Mouse (Mus musculus) heart, embryonic 12.5 days (tissue): Measurements from ENCODE around the gene Vmn2r9. TPM values are rescaled to one million over a fixed set of nuclear protein-coding genes. Genes with fewer than 3 reads are reported as not detected.
"Not testable (repeated sequence)": the region's sequence is repeated elsewhere in the genome, so short reads cannot be mapped to it uniquely, and the experiment has no call there.

ENCODE experiments used
- ATAC-seq: fragments of 200-750 bp; cut with Nextera tagmentation; 2 replicates; pipeline ENCODE4 v1.8.0; 2017; ENCODE audit warnings: moderate TSS enrichment, moderate library complexity; ENCODE audit not compliant: insufficient number of reproducible peaks, low FRiP score
- H3K27ac ChIP-seq: fragments of 300-500 bp; sonication (generic); 2 replicates; pipeline ENCODE4 v1.5.1; 2016; ENCODE audit warnings: mild to moderate bottlenecking, moderate library complexity; ENCODE audit not compliant: poor library complexity, severe bottlenecking
- H3K27me3 ChIP-seq: fragments of 300-500 bp; sonication (generic); replicated peaks from 2 replicates; pipeline ENCODE4 v1.6.1; 2016; ENCODE audit warnings: mild to moderate bottlenecking, moderate library complexity
- H3K36me3 ChIP-seq: fragments of 300-500 bp; sonication (generic); 2 replicates; pipeline ENCODE4 v1.6.1; 2016; ENCODE audit warnings: mild to moderate bottlenecking, moderate library complexity
- H3K4me1 ChIP-seq: fragments of 300-500 bp; sonication (generic); replicated peaks from 2 replicates; pipeline ENCODE4 v1.6.1; 2016; ENCODE audit warnings: mild to moderate bottlenecking
- H3K4me2 ChIP-seq: fragments of 300-500 bp; sonication (generic); 2 replicates; pipeline ENCODE4 v1.6.1; 2016; ENCODE audit warnings: mild to moderate bottlenecking, moderate library complexity
- H3K4me3 ChIP-seq: fragments of 300-500 bp; sonication (generic); 2 replicates; pipeline ENCODE4 v1.5.1; 2016; ENCODE audit warnings: mild to moderate bottlenecking
- H3K9ac ChIP-seq: fragments of 300-500 bp; sonication (generic); 2 replicates; pipeline ENCODE4 v1.6.1; 2016; ENCODE audit warnings: mild to moderate bottlenecking, moderate library complexity
- H3K9me3 ChIP-seq: fragments of 300-500 bp; sonication (generic); replicated peaks from 2 replicates; pipeline ENCODE4 v1.6.1; 2016; ENCODE audit warnings: mild to moderate bottlenecking, moderate library complexity
- WGBS: fragments of 180-500 bp; shearing (Covaris S2); methylation state at CpG from one replicate; pipeline ENCODE4 v1.1.7; 2016; 5-methylcytosine and 5-hydroxymethylcytosine counted together
- polyA plus RNA-seq: library from polyadenylated mRNA; unstranded; fragments of >200 nt; fragmentation: Nextera tagmentation; extraction: Ambion mirVana; gene quantifications from 2 replicates; pipeline ENCODE4 v1.2.1, GENCODE M21; 2016

Vmn2r9 gene
- polyA plus RNA-seq, result not detected in 2 replicates

DNA sequence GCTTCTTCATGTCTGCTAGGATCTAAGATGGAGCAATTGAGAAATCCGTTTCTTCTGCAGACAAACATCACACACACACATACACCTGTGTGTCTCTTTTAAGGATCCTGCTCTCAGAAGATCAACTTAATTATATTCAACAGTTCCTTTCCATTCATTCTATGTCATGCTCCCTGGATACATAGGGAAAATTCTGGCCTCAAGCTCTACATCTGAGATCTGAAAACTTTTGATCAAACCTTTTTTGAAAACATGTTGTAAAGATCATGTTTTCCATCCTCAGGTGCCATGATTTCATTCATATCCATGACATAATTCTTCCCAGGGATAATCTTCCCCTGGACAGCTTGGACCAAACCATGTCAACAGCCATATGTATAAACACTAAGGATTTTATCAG, at the start of gene Vmn2r9:
Vmn2r9 (minus strand) TSS at position 101 of the 400 bp plus-strand sequence.
- not testable (repeated sequence) for H3K9me3 ChIP-seq, H3K27me3 ChIP-seq, H3K4me1 ChIP-seq, H3K9ac ChIP-seq, H3K4me3 ChIP-seq, H3K36me3 ChIP-seq, ATAC-seq, H3K4me2 ChIP-seq, H3K27ac ChIP-seq
- 40% methylated on average over 1 of the region's 1 CpGs for WGBS

DNA sequence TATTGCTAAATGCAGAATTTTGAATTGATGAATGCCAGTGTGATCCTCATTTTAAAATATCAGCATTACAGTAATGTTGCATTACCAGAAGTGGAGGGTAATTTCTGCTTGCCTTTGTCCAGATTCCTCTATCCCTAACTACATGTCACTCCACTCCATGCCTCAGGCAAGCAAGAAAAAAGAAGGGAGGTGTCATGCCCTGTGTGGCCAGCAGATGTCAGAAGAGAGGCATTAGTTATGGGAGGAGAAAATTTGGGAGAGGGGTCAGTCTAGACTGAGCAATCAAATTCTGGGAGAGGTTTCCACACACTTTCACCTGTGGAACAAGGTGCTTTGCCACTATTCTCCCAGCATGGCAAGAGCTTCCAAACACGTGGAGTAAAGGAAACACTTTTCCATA, 14.3 kb upstream of the Vmn2r9 start:
- not testable (repeated sequence) for H3K9me3 ChIP-seq, ATAC-seq, H3K4me2 ChIP-seq, H3K9ac ChIP-seq, H3K27ac ChIP-seq, H3K4me1 ChIP-seq, H3K27me3 ChIP-seq, H3K4me3 ChIP-seq, H3K36me3 ChIP-seq
- WGBS, result 3% methylated on average over 1 of the region's 1 CpGs

DNA sequence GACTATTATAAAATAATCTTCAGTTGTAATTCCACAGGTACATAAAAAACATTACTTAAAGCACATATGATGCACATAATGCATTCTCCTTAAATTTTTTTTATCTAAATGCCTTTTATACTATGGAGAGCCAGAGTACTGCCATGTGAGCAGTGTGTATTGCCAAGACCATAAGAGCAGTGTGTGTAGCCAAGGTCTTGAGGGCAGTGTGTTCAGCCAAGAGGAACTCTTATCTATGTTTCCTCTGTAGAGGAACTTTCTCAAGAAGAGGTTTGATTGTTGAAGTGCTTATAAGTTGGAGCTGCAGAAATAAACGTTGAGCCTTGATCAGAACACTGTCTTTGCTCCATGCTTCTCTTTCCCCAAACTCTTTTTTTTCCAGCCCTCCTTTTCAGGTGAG, 2.9 kb downstream of the Vmn2r9 start:
- ATAC-seq, result no peak
- Histone ChIP-seq H3K27ac (no peak overlapping the region), H3K4me3 (no peak overlapping the region), H3K9ac (no peak overlapping the region), H3K27me3 (no peaks in the 10 kb centered on the region), H3K9me3 (no peaks in the 10 kb centered on the region), H3K4me2 (no peak overlapping the region), H3K4me1 (no peaks in the 10 kb centered on the region), H3K36me3 (no peaks in the 10 kb centered on the region)
- 34% methylated on average over 1 of the region's 1 CpGs for WGBS

DNA sequence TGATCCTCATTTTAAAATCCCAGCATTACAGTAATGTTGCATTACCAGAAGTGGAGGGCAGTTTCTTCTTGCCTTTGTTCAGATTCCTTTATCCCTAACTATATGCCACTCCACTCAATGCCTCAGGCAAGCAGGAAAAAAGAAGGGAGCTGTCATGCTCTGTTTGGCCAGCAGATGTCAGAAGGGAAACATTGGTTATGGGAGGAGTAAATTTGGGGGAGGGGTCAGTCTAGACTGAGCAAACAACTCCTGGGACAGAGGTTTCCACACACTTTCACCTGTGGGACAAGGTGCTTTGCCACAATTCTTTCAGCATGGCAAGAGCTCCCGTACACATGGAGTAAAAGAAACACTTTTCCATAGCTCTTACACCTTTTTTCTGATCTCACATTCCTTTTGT, 16.2 kb downstream of the Vmn2r9 start:
- Histone ChIP-seq H3K4me2 (no peak overlapping the region), H3K9ac (no peak overlapping the region), H3K4me1 (no peaks in the 10 kb centered on the region), H3K27ac (no peak overlapping the region), H3K9me3 (no peaks in the 10 kb centered on the region), H3K36me3 (no peaks in the 10 kb centered on the region), H3K4me3 (no peak overlapping the region), H3K27me3 (no peaks in the 10 kb centered on the region)
- ATAC-seq, result no peak
- WGBS, result 74% methylated on average over 1 of the region's 1 CpGs

DNA sequence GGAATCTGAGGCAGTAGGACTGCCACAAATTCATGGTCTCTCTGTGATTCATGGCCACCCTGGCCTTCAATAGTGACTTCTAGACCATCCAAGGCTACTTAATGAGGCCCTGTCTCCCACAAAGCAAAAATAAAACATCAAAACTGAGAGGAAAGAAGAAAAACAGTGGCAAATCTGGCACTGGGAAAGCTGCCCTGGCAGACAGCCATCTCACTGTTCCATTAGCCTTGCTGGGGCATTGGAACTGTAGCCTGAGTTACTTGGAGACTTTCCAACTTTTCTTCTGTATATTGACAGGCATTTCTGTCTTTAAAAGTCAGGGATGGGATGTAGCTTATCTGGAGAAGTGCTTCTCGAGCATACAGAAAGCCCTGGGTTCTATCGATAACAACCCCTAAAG, 29.1 kb downstream of the Vmn2r9 start:
- no peak overlapping the region for H3K27ac ChIP-seq
- H3K9ac ChIP-seq, result no peak overlapping the region
- ATAC-seq, result no peak
- H3K9me3 ChIP-seq, result no peaks in the 10 kb centered on the region
- no peaks in the 10 kb centered on the region for H3K27me3 ChIP-seq
- no peak overlapping the region for H3K4me3 ChIP-seq
- WGBS, result 51% methylated on average over 2 of the region's 2 CpGs
- no peaks in the 10 kb centered on the region for H3K36me3 ChIP-seq
- no peak overlapping the region for H3K4me2 ChIP-seq
- H3K4me1 ChIP-seq, result 0 out of 2 replicates have a peak, but pooled peaks cover 2% of the 10 kb centered on the region

DNA sequence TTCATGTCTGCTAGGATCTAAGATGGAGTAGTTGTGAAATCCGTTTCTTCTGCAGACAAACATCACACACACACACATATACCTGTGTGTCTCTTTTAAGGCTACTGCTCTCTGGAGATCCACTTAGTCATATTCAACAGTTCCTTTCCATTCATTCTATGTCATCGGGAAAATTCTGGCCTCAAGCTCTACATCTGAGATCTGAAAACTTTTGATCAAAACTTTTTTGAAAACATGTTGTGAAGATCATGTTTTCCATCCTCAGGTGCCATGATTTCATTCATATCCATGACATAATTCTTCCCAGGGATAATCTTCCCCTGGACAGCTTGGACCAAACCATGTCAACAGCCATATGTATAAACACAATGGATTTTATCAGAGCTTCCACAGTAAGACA, 43.7 kb downstream of the Vmn2r9 start, which contains the start of gene Vmn2r8:
Vmn2r8 (minus strand) TSS at position 101 of the 400 bp plus-strand sequence.
- not testable (repeated sequence) for H3K4me3 ChIP-seq, H3K9ac ChIP-seq, H3K27me3 ChIP-seq, H3K27ac ChIP-seq, H3K4me1 ChIP-seq, H3K36me3 ChIP-seq, H3K4me2 ChIP-seq, H3K9me3 ChIP-seq, ATAC-seq
- WGBS, result 65% methylated on average over 2 of the region's 2 CpGs

- no peak for ATAC-seq
- H3K36me3 ChIP-seq, result no peaks in the 10 kb centered on the region
- WGBS, result 27% methylated on average over 1 of the region's 1 CpGs
- no peak overlapping the region for H3K27ac ChIP-seq
- no peak overlapping the region for H3K4me3 ChIP-seq
- no peaks in the 10 kb centered on the region for H3K9me3 ChIP-seq
- H3K4me2 ChIP-seq, result no peak overlapping the region
- H3K9ac ChIP-seq, result no peak overlapping the region
- H3K4me1 ChIP-seq, result no peaks in the 10 kb centered on the region
- no peaks in the 10 kb centered on the region for H3K27me3 ChIP-seq
Observed at GRCm38 (mm10) chr5:108803646-108804045, 48.8 kb downstream of the Vmn2r9 start.

- not testable (repeated sequence) for H3K4me3 ChIP-seq, H3K4me2 ChIP-seq, H3K36me3 ChIP-seq, H3K9me3 ChIP-seq, H3K9ac ChIP-seq, ATAC-seq, H3K4me1 ChIP-seq, H3K27ac ChIP-seq, H3K27me3 ChIP-seq
- 56% methylated on average over 2 of the region's 2 CpGs for WGBS
Observed at GRCm38 (mm10) chr5:108795263-108795662, 57.1 kb downstream of the Vmn2r9 start, which contains the start of gene Tmed11. TSS of gene Tmed11 (minus strand) at chr5:108795363.

GRCm38 (mm10) chr5:108790385-108790784, 62.0 kb downstream of the Vmn2r9 start:
- not testable (repeated sequence) for H3K27me3 ChIP-seq, ATAC-seq, H3K4me2 ChIP-seq, H3K9ac ChIP-seq, H3K36me3 ChIP-seq, H3K27ac ChIP-seq, H3K9me3 ChIP-seq, H3K4me1 ChIP-seq, H3K4me3 ChIP-seq
- WGBS, result 34% methylated on average over 1 of the region's 1 CpGs

Other genes with a start within 250 kb of the Vmn2r9 start
- gene Gak, start 222.8 kb downstream of the Vmn2r9 start, polyA plus RNA-seq, result 42.5 and 43.2 TPM in 2 replicates
- 18.5 and 18.6 TPM in 2 replicates for gene Tmem175, start 222.8 kb downstream of the Vmn2r9 start, polyA plus RNA-seq
- gene Idua, start 192.3 kb downstream of the Vmn2r9 start, polyA plus RNA-seq, result 16.5 and 17.8 TPM in 2 replicates
- gene Dgkq, start 182.9 kb downstream of the Vmn2r9 start, polyA plus RNA-seq, result 8.4 and 9.4 TPM in 2 replicates
- gene Slc26a1, start 177.0 kb downstream of the Vmn2r9 start, polyA plus RNA-seq, result 0.54 and 1.0 TPM in 2 replicates
- gene Fgfrl1, start 160.2 kb downstream of the Vmn2r9 start, polyA plus RNA-seq, result 39.1 and 40.1 TPM in 2 replicates
- gene Rnf212, start 77.6 kb downstream of the Vmn2r9 start, polyA plus RNA-seq, result 0.65 and 1.2 TPM in 2 replicates
- gene Tmed11, start 57.2 kb downstream of the Vmn2r9 start, polyA plus RNA-seq, result not detected in 2 replicates
- not detected in 2 replicates for gene Vmn2r8, start 43.8 kb downstream of the Vmn2r9 start, polyA plus RNA-seq
- gene Vmn2r10, start 153.9 kb upstream of the Vmn2r9 start, polyA plus RNA-seq, result not detected in 2 replicates
- not detected in 2 replicates for gene Vmn2r11, start 207.0 kb upstream of the Vmn2r9 start, polyA plus RNA-seq
- not detected in 2 replicates for gene Vmn2r12, start 245.3 kb upstream of the Vmn2r9 start, polyA plus RNA-seq